ENCODE assay signal across 29 mouse cellular contexts in the genomic region with DNA sequence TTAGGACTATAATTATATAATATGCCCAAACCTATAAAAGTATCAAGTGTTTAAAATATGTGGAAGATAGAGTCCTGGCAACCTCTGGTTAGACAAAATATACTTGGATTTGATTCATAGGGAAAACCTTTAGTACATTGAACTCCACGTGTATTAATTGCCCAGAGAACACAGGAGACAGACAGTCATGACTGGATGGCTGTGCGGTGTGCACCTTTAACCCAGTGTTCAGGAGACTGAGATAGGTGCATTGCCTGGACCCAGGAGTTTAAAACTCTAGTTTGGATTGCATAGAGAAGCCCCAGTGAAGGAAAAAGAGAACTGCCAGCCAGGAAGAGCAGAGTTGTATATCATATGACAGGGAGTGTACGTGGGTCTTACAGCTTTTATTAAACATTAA. TPM values are rescaled to one million over a fixed set of nuclear protein-coding genes. Genes with fewer than 3 reads are reported as not detected.
DNase-seq lines count a peak whose midpoint lies in the region; ATAC-seq and TF ChIP-seq lines count a peak whose summit lies in the region.
"Had no signal": no experiment of that assay in that cellular context is flagged by ENCODE, and none has a peak within 500 bp of the region (broad histone marks: within the 10 kb centered on the region; RNA-seq: fewer than 3 reads in every experiment).

No protein-coding gene starts in this region.

- intact Hi-C loops in gastrocnemius, adult 2 months (cut with DNase I) = no loop called here

- H3K36me3 ChIP-seq in liver, adult 2 months (ENCODE audit: control insufficient read depth, insufficient read depth, low read length) = peaks cover 10% of the 10 kb centered on the region
- no peaks in the 10 kb centered on the region for H3K36me3 ChIP-seq in liver, embryonic 11.5 days (ENCODE audit: control insufficient read depth, insufficient read depth, low read length)
- H3K36me3 ChIP-seq: embryonic facial prominence, embryonic 15.5 days had no signal

- H3K4me3 ChIP-seq in gastrocnemius, adult 2 months = no peak overlapping the region
- H3K4me3 ChIP-seq in liver, adult 2 months (ENCODE audit: insufficient read depth, low read depth, low read length) = no peak overlapping the region
- no peak overlapping the region for H3K4me3 ChIP-seq in liver, embryonic 11.5 days (ENCODE audit: low read depth, low read length)
- H3K4me3 ChIP-seq in brown adipose tissue, adult 24 weeks (ENCODE audit: insufficient read depth, low read depth, low read length) = no peak overlapping the region
- H3K4me3 ChIP-seq: embryonic facial prominence, embryonic 13.5 days; embryonic facial prominence, embryonic 15.5 days; erythroblast, embryonic 14.5 days; forebrain, embryonic 10.5 days; forebrain, embryonic 12.5 days had no signal

- H3K9me3 ChIP-seq in liver, embryonic 11.5 days (ENCODE audit: control insufficient read depth, low read length) = no peaks in the 10 kb centered on the region
- H3K9me3 ChIP-seq: embryonic facial prominence, embryonic 13.5 days; embryonic facial prominence, embryonic 15.5 days; forebrain, embryonic 10.5 days; forebrain, embryonic 12.5 days; G1E had no signal

- peaks cover 4% of the 10 kb centered on the region; the same call in 1 of the 2 replicates for H3K79me2 ChIP-seq in liver, adult 2 months (ENCODE audit: control insufficient read depth, insufficient read depth, low read length)

- no peak for TF ChIP-seq CTCF in gastrocnemius, adult 2 months (IDR thresholded peaks at IDR 0.05)
- TF ChIP-seq CTCF in liver, adult 2 months (IDR thresholded peaks at IDR 0.05; ENCODE audit: low read depth, low read length) = no peak

- no peak for DNase-seq in gastrocnemius, adult 2 months
- no peak for DNase-seq in gastrocnemius, postnatal 25 days
- peak; percentile 80 for DNase-seq in liver, adult 2 months (ENCODE audit: extremely low read depth, low read depth, low spot score)
- DNase-seq in liver, embryonic 11.5 days (ENCODE audit: low spot score) = no peak
- DNase-seq in kidney, adult 11 months = no peak
- DNase-seq: adrenal gland, adult 8-10 months; adrenal gland, postnatal 14 days; adrenal gland, postnatal 36 days; B cell, adult 2 months; cerebellum, adult 11 months; cerebellum, adult 18-20 months; cerebellum, adult 8-10 months; cerebellum, adult 9-11 months; cerebellum, postnatal 14 days; cerebellum, postnatal 36 days; embryo, embryonic 11 days had no signal

- peaks cover 25% of the 10 kb centered on the region for H3K4me1 ChIP-seq in liver, adult 2 months (ENCODE audit: control insufficient read depth, insufficient read depth, low read length)
- peaks cover 11% of the 10 kb centered on the region for H3K4me1 ChIP-seq in liver, embryonic 11.5 days (replicated peaks; ENCODE audit: control insufficient read depth, insufficient read depth, low read length)
- peaks cover 6% of the 10 kb centered on the region for H3K4me1 ChIP-seq in brown adipose tissue, adult 24 weeks (ENCODE audit: control insufficient read depth, insufficient read depth, insufficient read length, low read length)
- H3K4me1 ChIP-seq: forebrain, embryonic 12.5 days had no signal

- TF ChIP-seq POLR2A in liver, adult 2 months (IDR thresholded peaks at IDR 0.05; ENCODE audit: extremely low read depth, insufficient read depth, low read length) = no peak

- peak overlapping the region; percentile 73 for H3K27ac ChIP-seq in gastrocnemius, adult 2 months
- H3K27ac ChIP-seq in liver, adult 2 months (replicated peaks; ENCODE audit: insufficient read depth, low read depth, low read length) = 0 out of 2 replicates have a peak overlapping the region, but pooled peaks have one; percentile 34
- H3K27ac ChIP-seq in liver, embryonic 11.5 days (ENCODE audit: low read depth, low read length) = no peak overlapping the region
- 0 out of 2 replicates have a peak overlapping the region, but pooled peaks have one; percentile 12 for H3K27ac ChIP-seq in brown adipose tissue, adult 24 weeks (replicated peaks; ENCODE audit: low read depth, low read length)
- H3K27ac ChIP-seq: embryonic facial prominence, embryonic 13.5 days; embryonic facial prominence, embryonic 15.5 days; forebrain, embryonic 10.5 days; forebrain, embryonic 12.5 days had no signal

- no peak overlapping the region for H3K4me2 ChIP-seq in liver, embryonic 11.5 days
- H3K4me2 ChIP-seq: embryonic facial prominence, embryonic 13.5 days; embryonic facial prominence, embryonic 15.5 days; forebrain, embryonic 12.5 days had no signal

- WGBS in liver, adult 2 months = 29% methylated on average over 3 of the region's 3 CpGs
- 83% methylated on average over 3 of the region's 3 CpGs for WGBS in liver, embryonic 11.5 days

- ATAC-seq in liver, embryonic 11.5 days (replicated peaks; ENCODE audit: low FRiP score) = no peak
- ATAC-seq: activated CD4-positive, CD25-positive, alpha-beta regulatory T cell, adult 4 months; CD4-positive, CD25-positive, alpha-beta regulatory T cell, adult 4 months; forebrain, embryonic 14.5 days; forebrain, embryonic 16.5 days; Patski had no signal

- H3K9ac ChIP-seq in liver, adult 2 months (ENCODE audit: low read depth, low read length) = no peak overlapping the region
- H3K9ac ChIP-seq in liver, embryonic 11.5 days (ENCODE audit: low read depth, low read length) = no peak overlapping the region
- H3K9ac ChIP-seq: embryonic facial prominence, embryonic 13.5 days; embryonic facial prominence, embryonic 15.5 days; forebrain, embryonic 12.5 days had no signal

- H3K27me3 ChIP-seq in liver, adult 2 months (ENCODE audit: control insufficient read depth, insufficient read depth, low read length) = no peaks in the 10 kb centered on the region
- H3K27me3 ChIP-seq in liver, embryonic 11.5 days (replicated peaks; ENCODE audit: control insufficient read depth, insufficient read depth, low read length) = no peaks in the 10 kb centered on the region
- H3K27me3 ChIP-seq: CH12.LX; embryonic facial prominence, embryonic 13.5 days; embryonic facial prominence, embryonic 15.5 days; forebrain, embryonic 12.5 days; Patski had no signal

RNA-seq across cellular contexts. Expression of gene Lmbrd1, which starts 19.2 kb away (rescaled TPM):
- 10 to 100 TPM; 33.6 to 35.5 TPM for total RNA-seq in gastrocnemius, adult 2 months (2021)
- 10 to 100 TPM; 26.3 to 31.0 TPM for total RNA-seq in gastrocnemius, postnatal 25 days (2021)
- 70.9 and 75.6 TPM in 2 replicates for total RNA-seq in liver, adult 2 months (2014; rRNA removed)
- 29.6 and 29.7 TPM in 2 replicates for polyA plus RNA-seq in liver, adult 2 months (2012; rRNA removed)
- 21.3 and 25.2 TPM in 2 replicates for polyA plus RNA-seq in liver, embryonic 11.5 days (2014; fragmentation: Nextera tagmentation; extraction: Ambion mirVana)
- polyA plus RNA-seq in brown adipose tissue, adult 24 weeks (2012; ENCODE audit: insufficient read depth, insufficient read length, missing spikeins) = 43.1 and 58.2 TPM in 2 replicates
